Mouse (Mus musculus): ENCODE results near the gene Rab7b. TPM values are rescaled to one million over a fixed set of nuclear protein-coding genes. Genes with fewer than 3 reads are reported as not detected.
A peak's percentile ranks its signal among the peaks of the same experiment; 100 is the strongest.

Gene Rab7b
- polyA plus RNA-seq (2016; fragmentation: Nextera tagmentation; extraction: Ambion mirVana): 0.63 and 0.65 TPM in 2 replicates

DNA sequence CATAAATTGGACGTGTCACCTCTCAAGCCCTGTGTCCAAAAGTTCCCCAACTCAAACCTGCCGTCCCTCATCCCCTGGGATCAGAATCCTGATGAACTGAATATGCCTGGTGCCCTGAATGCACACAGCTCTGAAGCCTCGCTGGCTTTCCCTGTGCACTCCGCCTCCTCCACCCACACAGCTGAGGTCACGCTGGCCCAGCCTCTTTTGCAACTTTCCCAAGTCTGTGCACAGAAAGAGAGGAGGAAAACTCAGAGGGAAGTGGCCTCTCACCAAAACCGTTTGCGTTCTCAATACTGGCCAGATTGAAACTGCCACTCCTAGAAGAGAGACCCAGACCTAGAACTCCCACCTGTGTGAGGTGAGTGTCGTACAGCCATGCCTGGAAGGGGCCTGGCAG is at the start of gene Rab7b:
Gene Rab7b (plus strand): TSS at position 221 of the 400 bp plus-strand sequence.
- no peak for DNase-seq (ENCODE audit: low spot score)
- H3K27me3 ChIP-seq (ENCODE audit: low read depth, poor library complexity, severe bottlenecking): no peaks in the 10 kb centered on the region
- no peaks in the 10 kb centered on the region for H3K36me3 ChIP-seq
- H3K9me3 ChIP-seq (replicated peaks): no peaks in the 10 kb centered on the region
- no peak within 1 kb of the TSS for H3K4me3 ChIP-seq
- WGBS: 69% methylated on average over 8 of the region's 8 CpGs
- no peaks in the 10 kb centered on the region; the same call in 1 of the 2 replicates for H3K4me1 ChIP-seq
- H3K27ac ChIP-seq: no peak within 1 kb of the TSS

DNA sequence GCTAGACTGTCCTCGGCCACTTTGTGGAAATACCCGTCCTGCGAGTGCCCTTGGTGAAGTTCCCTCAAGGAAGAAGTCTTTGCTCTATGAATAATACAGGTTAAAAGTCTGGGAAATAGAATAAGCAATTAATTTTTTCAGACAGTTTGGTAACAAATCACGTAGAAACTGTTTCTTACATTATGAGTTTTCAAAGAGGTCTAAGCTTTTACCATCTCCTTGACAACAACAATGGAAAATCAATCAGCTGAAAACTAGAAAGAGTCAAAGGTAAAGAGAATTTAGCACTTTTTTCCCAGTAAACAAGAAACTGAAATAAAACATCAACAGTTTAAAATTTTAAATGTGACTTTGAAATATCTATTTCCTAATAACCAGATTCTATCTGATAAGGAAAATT is 48.4 kb upstream of the Rab7b start:
- no peaks in the 10 kb centered on the region for H3K27me3 ChIP-seq (ENCODE audit: low read depth, poor library complexity, severe bottlenecking)
- no peak overlapping the region for H3K4me3 ChIP-seq
- no peaks in the 10 kb centered on the region for H3K4me1 ChIP-seq
- H3K9me3 ChIP-seq (replicated peaks): no peaks in the 10 kb centered on the region
- no peak overlapping the region for H3K27ac ChIP-seq
- WGBS: 90% methylated on average over 4 of the region's 4 CpGs
- no peak for DNase-seq (ENCODE audit: low spot score)
- H3K36me3 ChIP-seq: no peaks in the 10 kb centered on the region

GRCm38 (mm10) chr1:131641565-131641964 is 46.9 kb upstream of the Rab7b start:
- Histone ChIP-seq H3K9me3 (replicated peaks) (no peaks in the 10 kb centered on the region), H3K4me1 (no peaks in the 10 kb centered on the region), H3K27me3 (ENCODE audit: low read depth, poor library complexity, severe bottlenecking) (no peaks in the 10 kb centered on the region), H3K4me3 (no peak overlapping the region), H3K36me3 (no peaks in the 10 kb centered on the region), H3K27ac (no peak overlapping the region)
- DNase-seq (ENCODE audit: low spot score): no peak
- WGBS: 95% methylated on average over 13 of the region's 13 CpGs

DNA sequence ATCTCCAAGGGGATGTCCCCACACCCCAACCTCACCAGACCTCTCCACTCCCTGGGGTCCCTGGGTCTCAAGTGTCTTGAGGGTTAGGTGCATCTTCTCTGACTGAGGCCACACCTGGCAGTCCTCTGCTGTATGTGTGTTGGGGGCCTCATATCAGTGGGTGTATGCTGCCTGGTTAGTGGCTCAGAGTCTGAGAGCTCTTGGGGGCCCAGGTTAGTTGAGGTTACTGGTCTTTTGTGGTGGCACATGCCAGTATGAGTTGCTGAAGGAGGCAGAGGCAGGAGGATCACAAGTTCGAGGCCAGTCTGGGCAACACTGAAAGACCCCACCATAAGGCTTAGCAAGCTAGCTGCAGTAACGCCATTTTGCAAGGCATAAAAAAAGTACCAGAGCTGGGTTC is 46.2 kb upstream of the Rab7b start:
- WGBS: 91% methylated on average over 2 of the region's 2 CpGs
- no peaks in the 10 kb centered on the region for H3K27me3 ChIP-seq (ENCODE audit: low read depth, poor library complexity, severe bottlenecking)
- H3K9me3 ChIP-seq (replicated peaks): no peaks in the 10 kb centered on the region
- H3K4me1 ChIP-seq: no peaks in the 10 kb centered on the region
- H3K4me3 ChIP-seq: no peak overlapping the region
- no peak overlapping the region for H3K27ac ChIP-seq
- DNase-seq (ENCODE audit: low spot score): no peak
- no peaks in the 10 kb centered on the region for H3K36me3 ChIP-seq

DNA sequence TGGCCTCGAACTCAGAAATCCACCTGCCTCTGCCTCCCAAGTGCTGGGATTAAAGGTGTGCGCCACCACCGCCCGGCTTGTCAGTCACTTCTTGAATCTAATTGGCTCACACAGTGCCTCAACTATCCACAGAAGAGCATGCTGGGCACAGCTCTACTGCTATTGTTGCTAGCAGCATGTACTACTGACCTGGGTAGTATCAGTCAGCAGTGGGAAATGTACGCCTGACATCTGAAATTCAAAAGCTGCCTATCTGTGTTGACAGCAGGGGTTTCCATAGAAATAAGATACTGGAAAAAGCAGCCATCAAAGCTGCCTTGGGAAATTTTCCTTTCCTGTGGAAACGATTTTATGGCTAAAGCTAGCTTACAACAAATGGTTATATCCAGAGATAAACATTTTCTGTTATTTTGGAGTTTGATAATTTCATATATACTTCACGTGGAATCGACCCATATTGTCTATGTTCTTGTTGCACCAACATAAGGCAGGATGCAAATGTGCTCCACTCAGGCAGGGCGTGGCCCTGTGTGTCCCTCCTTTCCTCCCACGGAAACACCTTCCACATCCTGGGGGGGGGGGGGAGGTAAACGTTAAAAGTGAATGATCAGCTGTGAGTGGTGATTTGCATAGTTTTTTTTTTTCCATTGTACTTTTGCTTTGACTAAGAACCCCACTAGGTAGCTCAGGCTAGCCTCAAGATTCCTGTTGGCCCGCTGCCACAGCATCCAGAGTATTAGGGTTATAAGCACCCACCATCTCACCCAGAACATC is 35.6 kb upstream of the Rab7b start:
- Histone ChIP-seq H3K4me1 (peaks cover 5% of the 10 kb centered on the region), H3K9me3 (replicated peaks) (no peaks in the 10 kb centered on the region), H3K27me3 (ENCODE audit: low read depth, poor library complexity, severe bottlenecking) (no peaks in the 10 kb centered on the region), H3K4me3 (no peak overlapping the region), H3K36me3 (no peaks in the 10 kb centered on the region), H3K27ac (no peak overlapping the region)
- 81% methylated on average over 12 of the region's 12 CpGs for WGBS
- no peak for DNase-seq (ENCODE audit: low spot score)

GRCm38 (mm10) chr1:131655601-131656000 is 32.9 kb upstream of the Rab7b start:
- no peak overlapping the region for H3K27ac ChIP-seq
- 85% methylated on average over 6 of the region's 6 CpGs for WGBS

GRCm38 (mm10) chr1:131657945-131658354 is 30.5 kb upstream of the Rab7b start:
- peak overlapping the region; percentile 34; the same call in 1 of the 2 replicates for H3K4me3 ChIP-seq
- DNase-seq (ENCODE audit: low spot score): peak; percentile 93
- H3K36me3 ChIP-seq: no peaks in the 10 kb centered on the region
- peaks cover 6% of the 10 kb centered on the region for H3K4me1 ChIP-seq
- H3K27ac ChIP-seq: peak overlapping the region; percentile 81
- no peaks in the 10 kb centered on the region for H3K27me3 ChIP-seq (ENCODE audit: low read depth, poor library complexity, severe bottlenecking)
- under 1% methylated on average over 11 of the region's 11 CpGs for WGBS
- no peaks in the 10 kb centered on the region for H3K9me3 ChIP-seq (replicated peaks)

More at GRCm38 (mm10) chr1:131655601-131656000, 32.9 kb upstream of the Rab7b start:
- no peaks in the 10 kb centered on the region for H3K9me3 ChIP-seq (replicated peaks)
- H3K4me1 ChIP-seq: peaks cover 6% of the 10 kb centered on the region
- no peaks in the 10 kb centered on the region for H3K36me3 ChIP-seq
- DNase-seq (ENCODE audit: low spot score): no peak
- H3K4me3 ChIP-seq: no peak overlapping the region
- no peaks in the 10 kb centered on the region for H3K27me3 ChIP-seq (ENCODE audit: low read depth, poor library complexity, severe bottlenecking)

DNA sequence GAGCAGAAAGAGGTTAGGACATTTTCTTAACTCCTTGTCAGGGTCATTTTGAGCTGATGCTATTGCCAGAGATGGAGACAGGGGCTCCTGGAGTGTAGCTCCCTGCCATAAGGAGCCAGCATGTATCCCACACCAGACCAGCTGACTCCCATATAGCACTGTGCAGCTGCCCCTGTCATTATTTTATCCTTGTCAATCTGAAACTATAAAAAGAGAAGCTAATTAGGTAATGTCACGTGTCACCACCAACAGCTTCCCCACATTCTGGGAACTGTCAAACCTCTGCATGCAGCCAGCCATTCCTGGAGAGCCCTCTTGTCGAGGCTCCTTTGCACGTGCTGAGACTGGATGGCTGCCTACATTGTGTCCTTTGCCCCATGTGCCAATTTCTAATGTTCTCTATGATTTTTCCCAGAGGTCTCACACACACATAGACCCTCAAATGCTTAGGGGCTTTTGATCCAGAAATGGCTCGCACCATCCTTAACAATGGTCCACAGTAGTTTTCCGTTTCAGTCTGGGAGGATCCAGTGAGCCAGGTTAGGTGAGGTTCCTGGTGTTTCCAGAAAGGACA is 28.9 kb upstream of the Rab7b start:
- H3K9me3 ChIP-seq (replicated peaks): no peaks in the 10 kb centered on the region
- no peaks in the 10 kb centered on the region for H3K36me3 ChIP-seq
- WGBS: 75% methylated on average over 5 of the region's 5 CpGs
- peaks cover 6% of the 10 kb centered on the region for H3K4me1 ChIP-seq
- no peaks in the 10 kb centered on the region for H3K27me3 ChIP-seq (ENCODE audit: low read depth, poor library complexity, severe bottlenecking)
- no peak overlapping the region for H3K27ac ChIP-seq
- no peak for DNase-seq (ENCODE audit: low spot score)
- H3K4me3 ChIP-seq: no peak overlapping the region

DNA sequence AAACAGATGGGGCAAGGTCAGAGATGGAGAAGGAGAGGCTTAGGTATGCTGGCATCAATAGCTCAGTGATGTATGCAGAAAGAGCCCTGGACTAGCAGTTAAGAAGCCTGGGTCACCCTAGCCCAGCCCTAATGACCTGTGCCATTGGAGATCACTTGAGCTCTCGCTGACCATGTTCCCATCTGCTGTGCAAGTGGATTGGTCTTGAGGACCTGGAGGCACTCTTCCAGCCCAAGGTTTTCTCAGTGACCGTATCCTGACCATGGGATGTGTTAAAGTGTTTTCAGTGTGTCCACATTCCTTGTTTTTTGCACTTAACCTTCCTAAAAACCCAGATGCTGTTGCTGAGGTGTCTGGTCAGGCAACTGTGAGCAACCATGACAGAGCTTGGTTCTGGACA is 28.2 kb upstream of the Rab7b start:
- no peak overlapping the region for H3K27ac ChIP-seq
- no peak for DNase-seq (ENCODE audit: low spot score)
- H3K27me3 ChIP-seq (ENCODE audit: low read depth, poor library complexity, severe bottlenecking): no peaks in the 10 kb centered on the region
- H3K36me3 ChIP-seq: no peaks in the 10 kb centered on the region
- H3K4me1 ChIP-seq: peaks cover 6% of the 10 kb centered on the region
- 88% methylated on average over 2 of the region's 2 CpGs for WGBS
- no peak overlapping the region for H3K4me3 ChIP-seq
- no peaks in the 10 kb centered on the region for H3K9me3 ChIP-seq (replicated peaks)

- 84% methylated on average over 7 of the region's 7 CpGs for WGBS
- peaks cover 6% of the 10 kb centered on the region for H3K4me1 ChIP-seq
- DNase-seq (ENCODE audit: low spot score): no peak
- H3K36me3 ChIP-seq: no peaks in the 10 kb centered on the region
- no peaks in the 10 kb centered on the region for H3K27me3 ChIP-seq (ENCODE audit: low read depth, poor library complexity, severe bottlenecking)
- no peak overlapping the region for H3K27ac ChIP-seq
- H3K9me3 ChIP-seq (replicated peaks): no peaks in the 10 kb centered on the region
- no peak overlapping the region for H3K4me3 ChIP-seq
These were observed 27.6 kb upstream of the Rab7b start for GRCm38 (mm10) chr1:131660716-131661472.

DNA sequence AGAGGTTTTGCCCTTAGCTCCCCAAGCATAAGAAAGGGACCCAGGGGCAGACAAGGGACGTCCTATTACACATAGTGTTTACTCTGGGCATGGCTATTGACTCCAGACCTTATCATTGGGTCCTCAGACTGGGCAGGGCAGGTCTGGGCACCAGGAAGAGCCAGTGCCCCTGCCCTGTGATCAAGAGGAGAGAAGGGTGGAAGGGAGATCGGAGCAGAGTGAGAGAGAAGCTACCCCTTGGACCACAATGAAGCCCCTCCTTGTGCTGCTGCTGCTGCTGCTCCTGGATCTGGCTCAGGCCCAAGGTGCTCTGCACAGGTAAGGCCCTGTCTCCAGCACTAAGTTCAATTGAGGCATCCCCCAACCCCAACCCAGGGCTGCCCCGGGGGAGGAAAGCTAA is 26.7 kb upstream of the Rab7b start:
- DNase-seq (ENCODE audit: low spot score): no peak
- 70% methylated on average over 3 of the region's 3 CpGs for WGBS
- Histone ChIP-seq H3K9me3 (replicated peaks) (no peaks in the 10 kb centered on the region), H3K4me3 (no peak overlapping the region), H3K27ac (no peak overlapping the region), H3K4me1 (peaks cover 6% of the 10 kb centered on the region), H3K36me3 (no peaks in the 10 kb centered on the region), H3K27me3 (ENCODE audit: low read depth, poor library complexity, severe bottlenecking) (no peaks in the 10 kb centered on the region)

GRCm38 (mm10) chr1:131663286-131663995 is 25.1 kb upstream of the Rab7b start:
- 86% methylated on average over 9 of the region's 9 CpGs for WGBS
- H3K27me3 ChIP-seq (ENCODE audit: low read depth, poor library complexity, severe bottlenecking): no peaks in the 10 kb centered on the region
- no peak for DNase-seq (ENCODE audit: low spot score)

More at GRCm38 (mm10) chr1:131663286-131663995, 25.1 kb upstream of the Rab7b start:
- no peak overlapping the region for H3K27ac ChIP-seq
- no peaks in the 10 kb centered on the region for H3K4me1 ChIP-seq
- no peaks in the 10 kb centered on the region for H3K36me3 ChIP-seq
- H3K9me3 ChIP-seq (replicated peaks): no peaks in the 10 kb centered on the region
- H3K4me3 ChIP-seq: no peak overlapping the region

Measured in limb, embryonic 10.5 days (tissue).